Mouse (Mus musculus) frontal cortex, postnatal 25 days (tissue): ENCODE measurements around the gene Plekhh1.

Source experiments
- DNase-seq, 2 experiments: peaks; one replicate each; pipeline ENCODE4 v3.0.0; 2022; ENCODE audit warnings: low spot score in 2 of 2

Gene Plekhh1

DNA sequence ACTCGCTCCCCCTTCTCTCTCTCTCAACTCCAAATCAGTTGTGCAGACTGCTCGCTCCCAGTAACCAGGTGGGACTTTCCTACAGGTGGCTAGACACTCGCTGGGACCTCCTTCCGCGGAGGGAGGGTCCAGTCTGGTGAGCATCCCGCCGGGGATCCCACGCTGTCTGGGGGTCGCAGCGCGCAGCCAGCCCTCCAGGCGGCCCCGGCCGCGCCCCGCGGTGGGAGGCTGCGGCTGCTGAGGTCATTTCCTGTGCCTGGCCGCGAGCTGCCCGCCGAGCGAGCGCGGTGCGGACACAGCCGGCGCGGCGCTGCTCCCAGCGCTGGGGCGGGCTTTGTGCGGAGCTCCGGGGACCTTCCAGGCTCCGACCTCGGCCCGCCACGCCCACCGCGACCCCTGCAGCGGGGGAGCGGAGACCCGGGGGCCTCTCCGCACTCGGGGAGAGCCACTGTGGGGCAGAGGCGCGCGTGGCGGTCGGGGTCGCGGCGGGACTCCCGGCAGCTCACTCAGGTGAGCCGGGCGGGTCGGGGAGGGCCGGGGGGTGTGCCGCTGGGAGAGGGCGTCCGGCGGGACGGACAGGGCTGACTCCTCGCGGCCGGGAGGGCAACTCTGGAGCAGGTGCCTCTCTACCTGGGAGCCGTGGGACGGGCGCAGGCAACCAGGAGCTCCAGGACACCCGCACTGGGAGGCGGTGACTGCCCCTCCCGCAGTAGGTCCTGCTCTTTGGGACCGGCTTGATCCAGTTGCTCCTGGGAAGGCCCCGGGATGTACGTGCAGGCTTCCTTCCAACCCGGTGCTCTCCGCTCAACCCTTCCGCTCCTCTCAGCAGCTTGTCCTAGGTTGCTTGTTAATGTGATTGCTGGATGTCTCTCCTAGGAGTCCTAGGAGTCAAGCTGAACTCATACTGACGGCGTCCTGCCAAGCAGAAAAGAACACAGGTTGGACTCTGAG is at the start of gene Plekhh1:
Gene Plekhh1, plus strand, starts transcription at position 253 of the 951 bp plus-strand sequence.
- DNase-seq, result peak in 1 of 2 experiments; percentile 8

- DNase-seq, result no peak
These were observed 48.3 kb upstream of the Plekhh1 start for GRCm38 (mm10) chr12:78980683-78981091.

GRCm38 (mm10) chr12:78981131-78981530 is 47.8 kb upstream of the Plekhh1 start:
- no peak for DNase-seq

GRCm38 (mm10) chr12:78981938-78982825 is 46.8 kb upstream of the Plekhh1 start:
- DNase-seq, result no peak

GRCm38 (mm10) chr12:78983296-78984034 is 45.5 kb upstream of the Plekhh1 start:
- DNase-seq, result no peak

DNA sequence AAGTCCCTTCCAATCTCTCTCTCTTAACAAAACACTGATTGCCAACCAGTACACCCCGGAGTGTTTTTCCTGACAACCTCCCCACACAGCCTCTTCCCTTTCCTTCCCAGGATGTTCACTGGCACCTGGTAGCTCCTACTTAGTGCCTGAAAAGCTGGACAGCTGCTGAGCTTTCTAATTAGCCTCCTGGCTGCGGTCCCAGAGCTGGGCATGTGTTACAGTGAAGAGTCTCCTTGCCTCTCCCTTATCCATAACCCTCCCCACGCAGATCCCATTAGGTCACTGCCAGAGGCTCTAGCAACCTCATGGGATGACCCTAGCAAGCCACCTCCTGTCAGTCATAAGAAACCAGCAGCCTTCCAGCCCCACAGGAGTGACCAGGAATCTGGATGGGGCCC is 44.9 kb upstream of the Plekhh1 start:
- no peak for DNase-seq

GRCm38 (mm10) chr12:78987581-78988081 is 41.3 kb upstream of the Plekhh1 start:
- no peak for DNase-seq

- DNase-seq, result no peak
These were observed 32.7 kb upstream of the Plekhh1 start for GRCm38 (mm10) chr12:78996271-78996670.

DNA sequence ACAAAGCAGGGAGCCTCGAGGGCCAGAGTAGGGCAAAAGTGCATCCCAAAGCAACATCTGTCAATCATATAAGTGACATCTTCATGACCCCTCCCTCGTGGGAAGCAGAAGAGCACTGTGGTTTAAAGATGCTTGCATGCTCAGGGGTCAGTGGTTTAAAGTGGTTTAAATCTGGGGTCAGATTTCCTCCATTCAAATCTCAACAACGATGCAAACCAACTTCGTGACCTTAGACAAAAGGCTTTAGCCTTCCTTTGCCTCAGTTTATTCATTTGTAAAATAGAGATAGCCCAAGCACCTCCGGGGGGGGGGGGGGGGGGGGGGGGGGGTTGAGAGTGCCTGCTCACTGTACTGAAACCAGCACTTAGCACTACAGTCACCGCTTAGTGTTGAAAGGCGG is 32.3 kb upstream of the Plekhh1 start:
- DNase-seq, result no peak

- DNase-seq, result no peak
These were observed 26.6 kb upstream of the Plekhh1 start for GRCm38 (mm10) chr12:79002406-79002805.

GRCm38 (mm10) chr12:79002978-79003377 is 26.0 kb upstream of the Plekhh1 start:
- no peak for DNase-seq

GRCm38 (mm10) chr12:79005456-79005855 is 23.5 kb upstream of the Plekhh1 start:
- no peak for DNase-seq

DNA sequence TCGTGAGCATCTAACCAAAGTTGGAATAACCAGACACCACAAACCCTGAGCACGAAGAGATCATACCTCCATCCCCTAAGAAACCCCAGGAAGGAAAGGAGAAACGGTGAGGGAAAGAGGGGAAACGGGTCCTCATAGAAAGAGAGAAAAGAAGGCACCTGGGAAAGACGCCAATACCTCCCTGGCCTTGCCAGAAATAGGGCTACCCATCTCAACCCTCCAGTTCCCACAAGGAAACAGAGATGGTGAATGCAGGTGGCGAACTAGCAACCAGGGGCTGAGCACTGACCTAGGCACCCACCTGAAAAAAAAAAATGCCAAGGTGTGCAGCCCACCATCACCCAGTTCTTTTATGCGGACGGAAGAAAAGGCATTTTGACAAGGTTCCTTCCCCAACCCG is 22.9 kb upstream of the Plekhh1 start:
- no peak for DNase-seq

GRCm38 (mm10) chr12:79006478-79007125 is 22.4 kb upstream of the Plekhh1 start:
- peak; percentile 31 to 43 for DNase-seq

- DNase-seq, result peak; percentile 42 to 53
These were observed 21.7 kb upstream of the Plekhh1 start, which contains the start of gene Tmem229b for GRCm38 (mm10) chr12:79007126-79007753. Gene Tmem229b (minus strand): TSS chr12:79007627.

- no peak for DNase-seq
These were observed 18.4 kb upstream of the Plekhh1 start for GRCm38 (mm10) chr12:79010569-79010968.

DNA sequence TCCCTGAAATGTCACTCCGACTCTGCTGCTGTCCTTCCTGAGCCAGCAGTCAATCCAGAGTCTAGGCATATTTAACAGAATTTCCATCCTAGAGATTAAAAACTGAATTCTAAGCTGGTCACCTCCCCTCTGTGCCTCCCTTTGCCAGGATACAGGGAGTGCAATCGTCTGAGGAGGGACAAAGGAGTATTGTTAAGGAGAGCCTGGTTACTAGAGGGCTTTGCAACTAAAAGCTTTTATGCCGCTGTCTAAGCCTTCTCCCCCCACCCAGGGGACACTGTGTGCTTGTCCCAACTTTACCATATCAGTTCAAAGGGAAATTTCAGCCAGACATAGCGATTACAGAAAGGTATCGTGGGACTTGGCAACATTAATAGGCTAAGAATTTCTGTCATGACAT is 12.9 kb upstream of the Plekhh1 start:
- DNase-seq, result no peak

GRCm38 (mm10) chr12:79017994-79018399 is 11.0 kb upstream of the Plekhh1 start:
- no peak for DNase-seq

- no peak for DNase-seq
These were observed 7.1 kb upstream of the Plekhh1 start for GRCm38 (mm10) chr12:79021902-79022301.

DNA sequence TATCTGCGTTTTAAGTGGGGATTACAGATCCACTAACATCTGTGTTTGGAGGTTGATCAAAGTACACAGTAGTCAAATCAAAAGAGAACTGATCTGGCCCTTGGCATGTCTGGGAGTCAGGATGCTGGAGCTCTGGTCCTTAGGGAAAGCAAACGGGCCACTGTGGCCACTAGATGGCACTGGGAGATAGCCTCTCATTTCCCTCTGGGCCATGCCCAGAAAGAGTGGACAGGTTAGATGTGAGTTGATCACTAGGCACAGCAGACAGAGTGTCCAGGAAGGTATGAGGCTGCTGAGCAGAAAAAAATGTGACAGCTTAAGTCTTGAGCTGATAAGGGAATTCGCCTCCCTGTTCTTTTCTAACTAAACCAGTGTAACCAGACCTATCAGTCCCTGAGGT is 6.1 kb upstream of the Plekhh1 start:
- DNase-seq, result peak; percentile 45 to 51
